Mouse (Mus musculus): Measurements from ENCODE around the gene Pxn.

Gene Pxn

GRCm38 (mm10) chr5:115506454-115507201, at the start of gene Pxn:
TSS of gene Pxn (plus strand) at chr5:115506676.
- DNase-seq (ENCODE audit: low spot score) = peak; percentile 95

GRCm38 (mm10) chr5:115458918-115459317, 47.6 kb upstream of the Pxn start:
- no peak for DNase-seq (ENCODE audit: low spot score)

- DNase-seq (ENCODE audit: low spot score) = no peak
Observed at GRCm38 (mm10) chr5:115464408-115465115, 41.9 kb upstream of the Pxn start.

- no peak for DNase-seq (ENCODE audit: low spot score)
Observed at GRCm38 (mm10) chr5:115465642-115466420, 40.6 kb upstream of the Pxn start, which contains the start of gene Pla2g1b. TSS of gene Pla2g1b (plus strand) at chr5:115466262.

GRCm38 (mm10) chr5:115469791-115470190, 36.7 kb upstream of the Pxn start:
- no peak for DNase-seq (ENCODE audit: low spot score)

- DNase-seq (ENCODE audit: low spot score) = peak; percentile 82
Observed at GRCm38 (mm10) chr5:115470766-115471531, 35.5 kb upstream of the Pxn start.

- DNase-seq (ENCODE audit: low spot score) = no peak
Observed at GRCm38 (mm10) chr5:115473191-115473590, 33.3 kb upstream of the Pxn start.

- no peak for DNase-seq (ENCODE audit: low spot score)
Observed at GRCm38 (mm10) chr5:115474174-115474828, 32.2 kb upstream of the Pxn start.

- DNase-seq (ENCODE audit: low spot score) = peak; percentile 74
Observed at GRCm38 (mm10) chr5:115475337-115476106, 31.0 kb upstream of the Pxn start.

GRCm38 (mm10) chr5:115476107-115476727, 30.3 kb upstream of the Pxn start:
- no peak for DNase-seq (ENCODE audit: low spot score)

- no peak for DNase-seq (ENCODE audit: low spot score)
Observed at GRCm38 (mm10) chr5:115479561-115479960, 26.9 kb upstream of the Pxn start.

- no peak for DNase-seq (ENCODE audit: low spot score)
Observed at GRCm38 (mm10) chr5:115480101-115480500, 26.4 kb upstream of the Pxn start.

- no peak for DNase-seq (ENCODE audit: low spot score)
Observed at GRCm38 (mm10) chr5:115482390-115483265, 23.8 kb upstream of the Pxn start.

- DNase-seq (ENCODE audit: low spot score) = no peak
Observed at GRCm38 (mm10) chr5:115483385-115483784, 23.1 kb upstream of the Pxn start.

GRCm38 (mm10) chr5:115483947-115484920, 22.2 kb upstream of the Pxn start, which contains the start of gene Sirt4:
TSS of gene Sirt4 (minus strand) at chr5:115484725.
- DNase-seq (ENCODE audit: low spot score) = peak; percentile 97

GRCm38 (mm10) chr5:115484996-115485395, 21.5 kb upstream of the Pxn start:
- no peak for DNase-seq (ENCODE audit: low spot score)

GRCm38 (mm10) chr5:115485489-115486205, 20.8 kb upstream of the Pxn start:
- no peak for DNase-seq (ENCODE audit: low spot score)

Measured in retina, embryonic 14.5 days (tissue).